Mouse (Mus musculus): ENCODE results near the gene Gm27029.
"Not testable (repeated sequence)": the region's sequence is repeated elsewhere in the genome, so short reads cannot be mapped to it uniquely, and the experiment has no call there.

The Gm27029 gene

DNA sequence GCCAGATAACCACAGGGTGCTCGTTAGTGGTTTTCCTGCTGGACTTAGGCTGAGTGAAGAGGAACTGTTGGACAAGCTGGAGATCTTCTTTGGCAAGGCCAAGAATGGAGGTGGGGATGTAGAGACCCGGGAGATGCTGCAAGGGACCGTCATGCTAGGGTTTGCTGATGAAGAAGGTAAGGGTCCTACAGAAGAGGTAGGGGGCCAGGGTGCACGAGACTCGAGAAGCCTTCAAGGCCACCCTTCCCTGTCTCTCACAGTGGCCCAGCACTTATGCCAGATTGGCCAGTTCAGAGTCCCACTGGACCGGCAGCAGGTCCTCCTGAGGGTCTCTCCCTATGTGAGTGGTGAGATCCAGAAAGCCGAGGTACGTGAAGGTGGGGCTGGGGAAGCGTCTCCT is 33.0 kb upstream of the Gm27029 start:
- in situ Hi-C loops (cut with MboI, MseI): no loop called here

DNA sequence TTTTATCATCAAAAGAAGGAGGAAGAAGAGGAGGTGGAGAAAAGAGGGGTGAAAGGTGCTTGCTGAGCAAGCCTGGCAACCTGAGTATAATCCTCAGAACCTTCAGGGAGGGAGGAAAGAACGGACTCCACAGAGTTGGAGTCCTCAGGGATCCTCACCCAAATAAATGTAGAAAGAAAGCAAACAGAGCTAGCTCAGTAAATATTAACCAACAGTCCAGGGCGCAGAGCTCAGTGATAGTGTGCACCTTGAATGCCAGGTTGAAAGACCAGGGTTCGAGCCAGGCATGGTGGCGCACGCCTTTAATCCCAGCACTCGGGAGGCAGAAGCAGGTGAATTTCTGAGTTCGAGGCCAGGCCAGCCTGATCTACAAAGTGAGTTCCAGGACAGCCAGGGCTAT is 31.0 kb upstream of the Gm27029 start:
- in situ Hi-C loops (cut with MboI, MseI): no loop called here

DNA sequence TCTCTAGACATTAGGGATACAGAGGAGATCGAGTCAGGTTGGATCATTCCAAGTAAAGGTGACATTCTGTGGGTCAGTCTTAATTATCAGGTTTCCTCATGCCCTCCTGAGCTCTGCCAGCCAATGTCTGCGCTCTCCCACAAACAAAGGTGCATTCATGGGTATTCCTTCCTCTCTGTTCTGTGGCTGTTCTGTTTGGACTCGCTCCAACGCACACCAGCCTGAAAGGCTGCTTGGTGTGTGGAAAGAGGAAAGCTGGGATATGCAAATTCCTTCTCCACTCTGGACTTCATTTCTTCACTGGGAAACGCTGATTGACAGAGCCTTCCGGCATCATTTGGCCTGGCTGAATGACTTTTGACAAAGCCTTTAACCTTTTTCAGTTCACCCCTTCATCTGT is 30.1 kb upstream of the Gm27029 start:
- in situ Hi-C loops (cut with MboI, MseI): no loop called here

DNA sequence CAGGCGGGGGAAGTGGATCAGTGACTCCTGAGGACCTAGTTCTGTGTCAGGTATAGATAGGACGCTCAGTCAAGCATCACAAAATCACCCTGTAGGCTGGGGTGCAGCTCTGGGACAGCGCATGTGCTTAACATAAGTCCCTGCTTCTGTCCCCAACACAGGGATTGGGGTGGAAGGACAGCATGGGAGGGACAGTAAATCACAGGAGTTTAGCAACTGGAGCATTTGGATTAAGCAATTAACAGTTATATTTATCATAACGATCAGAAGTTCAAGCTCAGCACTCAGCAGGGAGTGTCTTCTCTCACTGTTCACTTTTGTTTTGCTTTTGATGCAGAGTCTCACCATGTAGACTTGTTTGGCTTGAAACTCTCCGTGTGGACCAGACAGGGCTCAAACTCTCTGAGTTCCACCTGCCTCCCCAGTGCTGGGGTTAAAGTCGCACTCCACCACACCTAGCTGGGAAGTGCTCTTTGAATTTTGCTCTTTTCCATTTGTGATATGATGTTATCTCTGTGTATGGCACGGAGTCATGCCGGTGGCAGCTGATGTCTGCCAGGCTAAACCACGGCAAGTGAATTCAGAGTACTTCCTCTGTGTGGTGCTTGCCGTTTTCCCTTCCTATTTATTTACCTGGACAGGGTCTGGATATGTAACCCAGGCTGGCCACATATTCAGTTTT is 27.6 kb upstream of the Gm27029 start:
- in situ Hi-C loops (cut with MboI, MseI): no loop called here

DNA sequence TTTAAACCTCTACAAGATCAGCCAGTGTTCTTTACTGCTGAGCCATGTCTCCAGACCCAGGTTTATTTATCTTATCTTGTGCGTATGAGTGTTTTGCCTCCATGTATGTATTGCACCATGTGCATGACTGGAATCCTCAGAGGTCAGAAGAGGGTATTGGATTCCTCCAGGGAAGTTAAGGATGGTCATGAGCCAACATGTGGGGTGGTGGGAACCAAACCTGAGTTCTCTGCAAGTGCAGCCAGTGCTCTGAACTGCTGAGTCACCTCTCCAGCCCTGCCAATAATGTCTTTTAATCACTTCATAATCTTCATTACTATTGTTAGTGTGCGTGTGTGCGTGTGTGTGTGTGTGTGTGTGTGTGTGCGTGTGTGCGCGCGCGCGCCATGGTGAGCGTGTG is 26.9 kb upstream of the Gm27029 start:
- in situ Hi-C loops (cut with MboI, MseI): no loop called here

DNA sequence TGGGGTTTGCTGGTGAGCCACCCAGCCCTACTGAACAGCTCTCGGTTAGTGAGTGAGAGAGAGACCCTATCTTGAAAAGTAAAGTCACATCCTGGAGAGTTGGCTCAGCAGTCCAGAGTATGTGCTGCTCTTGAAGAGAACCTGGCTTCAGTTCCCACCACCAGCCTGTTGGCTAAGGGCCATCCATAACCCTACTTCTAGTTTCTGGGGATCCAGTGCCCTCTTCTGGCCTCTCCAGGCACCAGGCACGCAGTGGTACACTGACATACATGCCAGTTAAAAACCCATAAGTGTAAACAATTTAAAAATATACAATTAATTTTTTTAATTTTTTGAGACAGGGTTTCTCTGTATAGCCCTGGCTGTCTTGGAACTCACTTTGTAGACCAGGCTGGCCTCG is 25.8 kb upstream of the Gm27029 start:
- in situ Hi-C loops (cut with MboI, MseI): no loop called here

DNA sequence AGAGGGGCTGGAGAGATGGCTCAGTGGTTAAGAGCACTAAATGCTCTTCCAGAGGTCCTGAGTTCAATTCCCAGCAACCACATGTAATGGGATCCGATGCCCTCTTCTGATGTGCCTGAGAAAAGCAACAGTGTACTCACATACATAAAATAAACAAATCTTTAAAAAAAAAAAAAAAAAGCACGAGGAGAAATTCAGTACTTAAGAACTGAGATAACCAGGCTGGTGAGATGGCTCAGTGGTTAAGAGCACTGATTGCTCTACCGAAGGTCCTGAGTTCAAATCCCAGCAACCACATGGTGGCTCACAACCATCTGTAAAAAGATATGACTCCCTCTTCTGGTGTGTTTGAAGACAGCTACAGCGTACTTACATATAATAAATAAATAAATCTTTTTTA is 25.0 kb upstream of the Gm27029 start:
- in situ Hi-C loops (cut with MboI, MseI): not testable (repeated sequence)

DNA sequence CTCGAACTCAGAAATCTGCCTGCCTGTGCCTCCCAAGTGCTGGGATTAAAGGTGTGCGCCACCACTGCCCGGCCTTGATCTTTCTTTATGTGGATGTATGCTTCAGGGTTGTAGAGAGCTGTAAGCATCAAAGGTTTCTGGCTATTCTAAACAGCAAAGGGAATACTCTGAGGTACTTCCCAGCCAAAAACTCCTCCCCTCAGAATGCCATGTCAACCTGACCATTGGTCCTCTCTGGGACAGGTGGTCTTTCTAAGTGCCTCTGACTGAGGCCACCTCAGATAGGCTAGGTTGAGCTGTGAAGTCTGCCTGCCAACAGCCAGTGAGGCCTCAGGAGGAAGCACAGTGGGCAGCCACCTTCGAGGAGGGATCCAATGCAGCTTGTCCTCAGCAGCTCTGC is 24.3 kb upstream of the Gm27029 start:
- in situ Hi-C loops (cut with MboI, MseI): no loop called here

DNA sequence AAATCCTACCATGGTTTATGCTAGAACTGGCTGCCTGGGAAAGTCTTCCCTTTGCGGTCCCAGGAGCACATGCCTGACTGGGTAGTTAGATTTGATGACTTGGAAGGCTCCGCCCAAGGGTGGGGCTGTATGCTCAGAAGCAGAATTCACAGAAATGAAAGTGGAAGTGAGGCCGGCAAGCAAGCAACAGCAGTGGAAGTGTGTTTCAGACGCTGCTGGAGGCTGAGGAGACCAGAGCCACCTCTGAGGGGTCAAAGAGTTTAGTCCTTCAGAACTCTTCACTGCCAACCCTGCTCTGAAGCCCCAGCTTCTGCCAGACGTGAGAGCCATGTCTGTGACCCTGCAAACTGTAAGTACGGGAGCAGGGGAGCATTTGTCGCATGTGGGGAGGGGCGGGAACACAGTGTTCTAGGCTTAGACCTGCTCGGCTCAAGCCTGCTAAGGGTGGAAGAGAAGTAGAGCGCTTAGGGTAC is 23.7 kb upstream of the Gm27029 start, which contains the start of gene Ifi35:
TSS of gene Ifi35 (plus strand) at position 134 of the 473 bp plus-strand sequence.
- in situ Hi-C loops (cut with MboI, MseI): no loop called here

DNA sequence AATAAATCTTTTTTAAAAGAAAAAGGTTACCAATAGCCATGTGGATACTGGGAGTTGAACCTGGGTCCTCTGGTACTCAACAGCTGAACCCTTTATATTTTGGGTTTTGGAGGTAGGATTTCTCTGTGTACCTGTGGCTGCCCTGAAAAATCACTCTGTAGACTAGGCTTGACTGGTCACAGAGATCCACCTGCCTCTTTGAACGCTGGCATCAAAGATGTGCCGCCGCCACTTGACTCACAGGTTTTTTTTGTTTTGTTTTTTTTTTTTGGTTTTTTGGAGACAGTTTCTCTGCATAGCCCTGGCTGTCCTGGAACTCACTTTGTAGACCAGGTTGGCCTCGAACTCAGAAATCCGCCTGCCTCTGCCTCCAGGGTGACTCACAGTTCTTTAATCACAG is 23.2 kb upstream of the Gm27029 start:
- in situ Hi-C loops (cut with MboI, MseI): no loop called here

DNA sequence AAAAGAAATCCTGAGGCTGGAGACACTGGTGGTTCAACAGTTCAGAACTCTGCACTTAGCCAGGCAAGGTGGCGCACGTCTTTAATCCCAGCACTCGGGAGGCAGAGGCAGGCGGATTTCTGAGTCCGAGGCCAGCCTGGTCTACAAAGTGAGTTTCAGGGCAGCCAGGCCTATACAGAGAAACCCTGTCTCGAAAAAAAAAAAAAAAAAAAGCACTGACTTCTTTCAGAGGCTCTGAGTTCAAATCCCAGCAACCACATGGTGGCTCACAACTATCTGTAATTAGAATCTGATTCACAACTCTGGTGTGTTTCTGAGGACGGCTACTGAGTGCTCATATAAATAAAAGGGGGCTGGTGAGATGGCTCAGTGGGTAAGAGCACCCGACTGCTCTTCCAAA is 22.3 kb upstream of the Gm27029 start:
- in situ Hi-C loops (cut with MboI, MseI): not testable (repeated sequence)

DNA sequence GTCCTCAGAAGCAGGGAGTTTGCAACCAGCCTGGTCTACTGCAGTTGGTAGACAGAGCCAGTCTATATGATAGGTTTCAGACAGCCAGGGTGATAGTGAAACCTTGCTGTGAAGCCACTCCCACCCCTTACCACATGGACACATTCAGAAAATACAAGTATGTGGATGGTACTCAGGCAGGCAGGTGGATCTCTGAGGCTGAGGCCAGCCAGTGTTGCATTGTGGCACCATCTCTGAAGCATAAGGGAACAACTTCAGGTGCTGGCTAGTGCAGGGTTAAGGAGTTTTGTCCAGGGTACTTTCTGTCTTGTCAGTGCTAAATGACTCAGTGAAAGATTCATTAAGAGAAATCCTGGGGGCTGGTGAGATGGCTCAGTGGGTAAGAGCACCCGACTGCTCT is 21.7 kb upstream of the Gm27029 start:
- in situ Hi-C loops (cut with MboI, MseI): no loop called here

DNA sequence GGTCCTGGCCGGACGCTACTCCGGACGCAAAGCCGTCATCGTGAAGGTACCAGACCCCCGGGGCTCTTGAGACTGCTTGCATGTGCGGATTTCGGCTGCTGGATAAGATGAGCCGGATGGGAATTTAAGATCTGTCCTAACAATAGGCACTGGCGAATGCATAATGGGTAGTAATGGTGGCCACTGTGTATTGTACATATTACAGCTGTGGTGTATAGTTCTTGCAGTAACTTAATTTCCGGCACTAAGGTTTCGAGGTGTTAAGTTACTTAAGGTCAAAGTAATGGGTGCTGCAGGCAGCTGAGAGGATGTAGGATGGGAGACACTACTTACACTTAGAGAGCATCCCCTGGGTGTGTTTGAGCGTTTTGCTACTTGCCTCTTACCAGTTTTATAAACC is 18.2 kb upstream of the Gm27029 start:
- in situ Hi-C loops (cut with MboI, MseI): no loop called here

DNA sequence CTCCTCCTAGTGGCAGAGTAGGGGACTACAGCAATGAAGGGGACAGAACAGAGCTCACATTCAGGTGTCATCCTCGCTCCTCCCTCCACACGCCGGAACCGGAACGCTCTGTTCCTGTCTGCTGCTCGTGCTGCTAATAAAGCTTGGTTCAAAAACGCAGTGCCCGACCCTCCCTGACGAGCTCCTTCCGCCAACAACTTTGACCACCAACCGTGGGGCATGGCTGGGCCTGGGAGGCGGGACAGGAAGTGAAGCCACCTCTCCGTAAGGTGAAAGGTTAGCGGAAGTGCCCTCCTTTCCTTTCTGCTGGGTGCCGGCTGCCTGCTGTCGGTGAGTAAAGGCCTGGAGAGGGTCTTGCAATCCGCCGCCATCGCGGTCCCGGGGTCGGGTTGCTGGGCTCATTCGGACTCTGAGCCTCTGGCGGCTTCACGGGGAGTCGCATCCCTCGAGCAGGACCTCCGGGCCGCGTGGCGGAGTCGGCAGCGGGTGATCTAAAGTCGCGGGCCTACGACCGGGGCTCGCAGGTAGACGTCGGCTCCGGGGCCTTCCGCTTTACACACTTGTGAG is 17.6 kb upstream of the Gm27029 start, which contains the start of gene Rpl27:
TSS of gene Rpl27 (plus strand) at position 172 of the 567 bp plus-strand sequence.
- in situ Hi-C loops (cut with MboI, MseI): no loop called here

DNA sequence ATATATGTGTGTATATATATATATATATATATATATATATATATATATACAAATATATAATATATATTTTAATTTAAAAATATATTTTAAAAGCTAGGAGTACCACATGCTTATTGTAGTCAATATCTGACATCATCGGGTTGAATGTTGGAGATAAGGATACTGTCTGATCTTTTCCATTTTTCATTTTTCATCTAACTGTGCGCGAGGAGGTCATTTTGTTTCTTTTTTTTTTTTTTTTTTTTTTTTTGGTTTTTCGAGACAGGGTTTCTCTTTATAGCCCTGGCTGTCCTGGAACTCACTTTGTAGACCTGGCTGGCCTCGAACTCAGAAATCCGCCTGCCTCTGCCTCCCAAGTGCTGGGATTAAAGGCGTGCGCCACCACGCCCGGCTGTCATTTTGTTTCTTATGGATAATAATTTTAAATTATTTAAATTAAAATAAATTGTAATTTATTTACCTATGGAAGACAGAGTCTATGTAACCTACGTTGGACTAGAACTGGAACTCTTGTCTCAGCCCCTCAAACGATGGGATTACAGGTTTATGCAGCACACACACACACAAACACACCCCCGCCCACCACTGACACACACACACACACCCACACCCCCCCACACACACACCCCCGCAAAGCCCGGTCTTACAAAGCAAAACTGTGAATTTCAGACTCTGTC is 17.0 kb upstream of the Gm27029 start:
- in situ Hi-C loops (cut with MboI, MseI): not testable (repeated sequence)

DNA sequence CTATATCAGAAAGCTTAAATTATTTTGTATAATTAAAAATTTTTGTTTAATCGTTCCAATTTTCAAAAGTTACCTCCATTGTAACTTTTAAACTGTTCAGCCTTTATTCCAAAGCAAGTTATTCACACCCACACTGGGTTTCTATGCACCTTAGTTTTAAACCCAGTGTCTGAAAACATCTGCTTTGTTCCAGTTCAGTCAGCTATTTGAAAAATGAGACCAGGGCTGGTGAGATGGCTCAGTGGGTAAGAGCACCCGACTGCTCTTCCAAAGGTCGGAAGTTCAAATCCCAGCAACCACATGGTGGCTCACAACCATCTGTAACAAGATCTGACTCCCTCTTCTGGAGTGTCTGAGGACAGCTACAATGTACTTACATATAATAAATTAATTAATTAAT is 13.4 kb upstream of the Gm27029 start:
- in situ Hi-C loops (cut with MboI, MseI): not testable (repeated sequence)

DNA sequence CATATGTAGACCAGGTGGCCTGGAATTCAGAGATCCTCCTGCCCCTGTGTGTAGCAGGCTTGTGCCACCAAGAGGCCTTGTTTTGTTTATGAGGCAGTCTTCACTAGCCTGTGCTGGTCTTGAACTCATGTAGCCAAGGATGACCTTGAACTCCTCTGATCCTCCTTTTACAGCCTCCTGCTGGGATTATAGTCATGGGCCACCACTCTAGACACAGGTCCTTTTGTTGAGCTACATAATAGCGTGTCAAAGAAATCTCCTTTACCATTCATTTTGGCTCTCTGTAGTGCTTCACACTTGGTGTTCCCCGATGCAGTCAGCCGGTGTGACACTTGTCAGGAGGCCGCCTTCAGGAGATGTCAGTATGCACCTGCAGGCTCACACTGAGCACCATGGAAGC is 12.3 kb upstream of the Gm27029 start:
- in situ Hi-C loops (cut with MboI, MseI): no loop called here

DNA sequence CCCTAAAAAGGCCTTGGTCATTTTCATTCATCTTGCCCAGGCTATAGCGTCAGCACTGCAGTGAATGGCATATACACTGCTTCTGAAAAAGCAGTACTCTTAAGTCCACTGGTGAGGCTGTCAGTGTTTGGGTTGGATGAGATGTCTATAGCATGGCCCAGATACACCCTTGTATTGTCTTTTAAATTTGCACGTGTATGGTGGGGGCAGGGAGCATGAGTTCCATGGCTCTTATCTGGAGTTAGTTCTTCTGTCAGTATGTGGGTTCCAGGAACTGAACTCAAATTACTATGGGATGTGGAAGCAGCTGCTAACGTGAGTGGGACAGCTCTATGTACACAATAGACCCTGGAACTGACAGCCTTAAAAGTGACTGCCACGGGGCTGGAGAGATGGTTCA is 11.2 kb upstream of the Gm27029 start:
- in situ Hi-C loops (cut with MboI, MseI): no loop called here

DNA sequence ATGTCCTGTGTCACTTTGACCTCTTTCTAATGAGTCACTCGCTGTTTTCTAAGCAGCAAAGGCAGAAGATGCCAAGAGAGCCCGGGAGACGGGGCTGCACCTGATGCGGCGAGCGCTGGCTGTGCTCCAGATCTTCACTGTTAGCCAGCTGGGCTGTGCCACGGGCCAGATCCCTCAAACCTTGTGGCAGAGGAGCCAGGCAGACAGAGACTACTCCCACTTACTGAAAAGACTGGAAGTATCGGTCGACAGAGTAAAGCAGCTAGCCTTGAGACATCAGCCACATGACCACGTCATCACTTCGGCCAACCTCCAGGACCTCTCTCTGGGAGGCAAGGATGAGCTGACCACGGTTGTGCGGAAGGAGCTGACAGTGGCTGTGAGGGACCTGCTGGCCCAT is 8.8 kb upstream of the Gm27029 start:
- in situ Hi-C loops (cut with MboI, MseI): no loop called here

DNA sequence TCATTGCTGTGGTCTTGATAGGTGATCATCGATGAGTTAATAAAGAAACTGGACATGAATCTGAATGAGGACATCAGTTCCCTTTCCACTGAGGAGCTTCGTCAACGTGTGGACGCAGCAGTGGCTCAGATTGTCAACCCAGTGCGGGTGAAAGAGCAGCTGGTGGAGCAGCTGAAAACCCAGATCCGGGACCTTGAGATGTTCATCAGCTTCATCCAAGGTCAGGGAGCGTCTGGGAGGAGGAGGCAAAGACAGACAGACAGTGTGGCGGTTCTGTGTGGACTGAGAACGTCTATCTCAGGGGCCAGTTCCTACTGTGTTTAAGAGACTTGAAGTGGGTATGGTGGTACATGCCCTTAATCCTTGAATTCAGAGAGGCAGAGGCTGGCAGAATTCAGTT is 6.7 kb upstream of the Gm27029 start:
- in situ Hi-C loops (cut with MboI, MseI): no loop called here

DNA sequence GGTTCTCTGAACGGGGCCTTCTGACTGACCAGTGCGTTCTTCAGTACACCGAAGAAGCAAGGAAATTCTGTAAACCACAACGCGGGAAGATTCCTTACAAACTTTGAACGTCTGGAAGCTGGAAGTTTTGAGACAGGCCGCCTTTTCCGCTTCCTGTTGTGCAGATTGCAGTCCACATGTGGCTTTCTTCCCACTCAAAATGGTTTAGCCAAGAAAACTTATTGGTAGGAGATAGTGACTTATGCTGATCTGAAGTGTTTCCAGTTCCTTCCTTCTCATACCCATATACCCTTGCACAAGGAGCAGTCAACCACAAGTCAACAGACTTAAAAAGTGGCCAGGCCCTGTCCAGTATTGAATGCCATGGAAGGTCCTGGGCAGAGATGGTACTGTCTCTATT is 1.6 kb upstream of the Gm27029 start:
- in situ Hi-C loops (cut with MboI, MseI): no loop called here

DNA sequence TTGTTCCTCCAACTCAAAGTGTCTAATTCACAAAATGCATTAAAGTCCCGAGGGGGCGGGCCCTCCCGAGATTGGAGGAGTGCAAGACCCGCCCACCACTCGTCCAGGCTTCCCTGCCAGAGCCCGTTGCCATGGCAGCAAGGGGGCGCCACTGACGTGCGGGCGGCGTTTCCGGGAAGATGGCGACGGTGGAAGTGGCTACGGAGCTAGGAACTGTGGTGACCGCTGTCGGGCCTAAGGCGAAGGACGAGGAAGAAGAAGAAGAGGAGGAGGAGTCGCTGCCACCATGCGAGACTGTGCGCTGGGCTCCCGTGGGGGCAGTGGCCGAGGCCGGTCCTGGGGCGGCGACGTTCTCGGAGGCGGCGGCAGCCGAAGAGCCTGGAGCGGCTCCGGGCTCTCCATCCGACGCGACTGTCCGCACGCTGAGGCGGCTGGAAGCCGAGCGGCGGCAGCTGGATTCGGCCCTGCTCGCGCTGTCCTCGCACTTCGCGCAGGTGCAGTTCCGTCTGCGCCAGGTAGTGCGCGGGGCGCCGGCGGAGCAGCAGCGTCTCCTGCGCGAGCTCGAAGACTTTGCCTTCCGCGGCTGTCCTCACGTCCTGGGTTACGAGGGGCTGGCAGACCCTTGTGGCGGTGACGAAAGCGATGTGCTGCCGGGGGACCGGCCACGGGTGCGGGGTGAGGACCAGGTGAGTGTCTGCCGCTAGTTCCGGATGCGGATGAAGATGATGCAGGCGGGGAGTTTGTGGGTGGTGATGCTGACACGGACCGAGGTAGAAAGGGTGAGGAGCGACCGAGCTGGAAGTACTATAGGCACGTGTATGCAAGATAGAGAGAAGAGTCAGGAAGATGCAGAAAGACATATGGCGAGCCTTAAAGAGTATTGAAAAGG is 573 bp upstream of the Gm27029 start, which contains the start of the genes Rundc1 and Ptges3l:
TSS of gene Rundc1 (plus strand) at position 161 of the 889 bp plus-strand sequence.
TSS of gene Ptges3l (minus strand) at position 409 of the 889 bp plus-strand sequence.
- in situ Hi-C loops (cut with MboI, MseI): no loop called here
